Mouse (Mus musculus) megakaryocyte, embryonic 14.5 days (primary cell): ENCODE measurements around the gene Myef2. TPM values are rescaled to one million over a fixed set of nuclear protein-coding genes. Genes with fewer than 3 reads are reported as not detected.

ENCODE experiments used
- H3K27me3 ChIP-seq: replicated peaks from 2 replicates; pipeline ENCODE3; 2012; ENCODE audit warnings: inconsistent platforms
- H3K36me3 ChIP-seq: replicated peaks from 2 replicates; pipeline ENCODE3; 2012; ENCODE audit warnings: low read length, inconsistent platforms, mixed read lengths
- H3K4me1 ChIP-seq: 2 replicates; pipeline ENCODE4 v1.6.1; 2012; ENCODE audit warnings: inconsistent platforms
- H3K4me3 ChIP-seq: replicated peaks from 2 replicates; pipeline ENCODE3; 2012; ENCODE audit warnings: moderate library complexity, mild to moderate bottlenecking, inconsistent platforms
- H3K9me3 ChIP-seq: 2 replicates; pipeline ENCODE4 v1.6.1; 2012; ENCODE audit warnings: inconsistent platforms
- FLI1 ChIP-seq: IDR thresholded peaks from 2 replicates; pipeline ENCODE4 v1.6.1; 2012; ENCODE audit warnings: low read length, inconsistent platforms, mixed read lengths
- GATA1 ChIP-seq: IDR thresholded peaks from 3 replicates; pipeline ENCODE4 v1.6.1; 2012; ENCODE audit warnings: mixed read lengths, low read length, inconsistent platforms, borderline replicate concordance
- polyA plus RNA-seq: library from polyadenylated mRNA; stranded (reverse); fragments of >175 nt; gene quantifications from 2 replicates; pipeline ENCODE4 v1.2.3, GENCODE M21; 2012; ENCODE audit warnings: low replicate concordance; ENCODE audit not compliant: insufficient read depth

The Myef2 gene
- 5.3 and 9.5 TPM in 2 replicates for polyA plus RNA-seq

GRCm38 (mm10) chr2:125123477-125123852 is at the start of gene Myef2:
Gene Myef2 (minus strand): TSS chr2:125123661.
- Histone ChIP-seq H3K36me3 (no peaks in the 10 kb centered on the region), H3K4me3 (peak within 1 kb of the TSS; percentile 94), H3K9me3 (no peaks in the 10 kb centered on the region), H3K4me1 (peaks cover 57% of the 10 kb centered on the region), H3K27me3 (no peaks in the 10 kb centered on the region)
- no peak for TF ChIP-seq GATA1
- TF ChIP-seq FLI1 = no peak

- Histone ChIP-seq H3K4me3 (no peak overlapping the region), H3K27me3 (no peaks in the 10 kb centered on the region), H3K4me1 (no peaks in the 10 kb centered on the region), H3K9me3 (no peaks in the 10 kb centered on the region), H3K36me3 (no peaks in the 10 kb centered on the region)
- TF ChIP-seq GATA1 = no peak
- TF ChIP-seq FLI1 = no peak
Measured at GRCm38 (mm10) chr2:125162012-125162470, 38.6 kb upstream of the Myef2 start.

GRCm38 (mm10) chr2:125155504-125155903 is 32.0 kb upstream of the Myef2 start:
- Histone ChIP-seq H3K9me3 (no peaks in the 10 kb centered on the region), H3K36me3 (no peaks in the 10 kb centered on the region), H3K4me1 (0 out of 2 replicates have a peak, but pooled peaks cover 3% of the 10 kb centered on the region), H3K27me3 (peaks cover 10% of the 10 kb centered on the region), H3K4me3 (no peak overlapping the region)
- TF ChIP-seq GATA1 (no peak), FLI1 (no peak)

GRCm38 (mm10) chr2:125154294-125154693 is 30.8 kb upstream of the Myef2 start:
- no peak for TF ChIP-seq FLI1
- no peak for TF ChIP-seq GATA1
- H3K36me3 ChIP-seq = no peaks in the 10 kb centered on the region
- H3K27me3 ChIP-seq = peaks cover 10% of the 10 kb centered on the region
- no peak overlapping the region for H3K4me3 ChIP-seq
- 0 out of 2 replicates have a peak, but pooled peaks cover 3% of the 10 kb centered on the region for H3K4me1 ChIP-seq
- H3K9me3 ChIP-seq = no peaks in the 10 kb centered on the region

- TF ChIP-seq FLI1 (no peak), GATA1 (no peak)
- Histone ChIP-seq H3K4me1 (0 out of 2 replicates have a peak, but pooled peaks cover 3% of the 10 kb centered on the region), H3K36me3 (no peaks in the 10 kb centered on the region)
Measured at GRCm38 (mm10) chr2:125152388-125152787, 28.9 kb upstream of the Myef2 start, which contains the start of gene Slc12a1. Gene Slc12a1 (plus strand): TSS chr2:125152505.

GRCm38 (mm10) chr2:125142336-125142735 is 18.9 kb upstream of the Myef2 start:
- H3K27me3 ChIP-seq = peaks cover 7% of the 10 kb centered on the region
- H3K4me1 ChIP-seq = 0 out of 2 replicates have a peak, but pooled peaks cover 3% of the 10 kb centered on the region
- no peak for TF ChIP-seq GATA1
- TF ChIP-seq FLI1 = no peak
- no peaks in the 10 kb centered on the region for H3K9me3 ChIP-seq
- no peaks in the 10 kb centered on the region for H3K36me3 ChIP-seq
- no peak overlapping the region for H3K4me3 ChIP-seq

More at GRCm38 (mm10) chr2:125152388-125152787, 28.9 kb upstream of the Myef2 start, which contains the start of gene Slc12a1:
- Histone ChIP-seq H3K9me3 (no peaks in the 10 kb centered on the region), H3K27me3 (peaks cover 13% of the 10 kb centered on the region), H3K4me3 (no peak within 1 kb of the TSS)

- Histone ChIP-seq H3K4me1 (peaks cover 13% of the 10 kb centered on the region), H3K36me3 (no peaks in the 10 kb centered on the region), H3K4me3 (peak overlapping the region; percentile 89), H3K9me3 (no peaks in the 10 kb centered on the region), H3K27me3 (peaks cover 19% of the 10 kb centered on the region)
- TF ChIP-seq GATA1 = no peak
- no peak for TF ChIP-seq FLI1
Measured at GRCm38 (mm10) chr2:125136846-125137245, 13.4 kb upstream of the Myef2 start.

GRCm38 (mm10) chr2:125135903-125136811 is 12.7 kb upstream of the Myef2 start, which contains the start of gene Ctxn2:
Gene Ctxn2 (plus strand): TSS chr2:125136692.
- peaks cover 13% of the 10 kb centered on the region for H3K4me1 ChIP-seq
- H3K27me3 ChIP-seq = peaks cover 21% of the 10 kb centered on the region
- H3K36me3 ChIP-seq = no peaks in the 10 kb centered on the region
- TF ChIP-seq GATA1 (no peak), FLI1 (no peak)
- no peaks in the 10 kb centered on the region for H3K9me3 ChIP-seq
- H3K4me3 ChIP-seq = peak within 1 kb of the TSS; percentile 89

- H3K4me1 ChIP-seq = peaks cover 18% of the 10 kb centered on the region
- H3K4me3 ChIP-seq = no peak overlapping the region
- peaks cover 17% of the 10 kb centered on the region for H3K27me3 ChIP-seq
- H3K9me3 ChIP-seq = no peaks in the 10 kb centered on the region
- H3K36me3 ChIP-seq = no peaks in the 10 kb centered on the region
- TF ChIP-seq FLI1 = no peak
- TF ChIP-seq GATA1 = no peak
Measured at GRCm38 (mm10) chr2:125134113-125134512, 10.7 kb upstream of the Myef2 start.

- Histone ChIP-seq H3K9me3 (no peaks in the 10 kb centered on the region), H3K36me3 (no peaks in the 10 kb centered on the region), H3K27me3 (peaks cover 2% of the 10 kb centered on the region), H3K4me1 (peaks cover 35% of the 10 kb centered on the region), H3K4me3 (no peak overlapping the region)
- TF ChIP-seq GATA1 (no peak), FLI1 (no peak)
Measured at GRCm38 (mm10) chr2:125126792-125127191, 3.3 kb upstream of the Myef2 start.
